Comparison of ENCODE assay signal across 8 mouse cellular contexts in genomic region chr10:81574081-81575056, GRCm38 (mm10). TPM values are rescaled to one million over a fixed set of nuclear protein-coding genes. Genes with fewer than 3 reads are reported as not detected.
DNase-seq lines count a peak whose midpoint lies in the region; ATAC-seq lines count a peak whose summit lies in the region.

TSS of gene Tle2 (plus strand) at chr10:81574561.

- intact Hi-C loops in left cerebral cortex, postnatal 25 days (cut with DNase I): no loop called here

- 16% methylated on average over 10 of the region's 10 CpGs for WGBS in forebrain, embryonic 16.5 days
- WGBS in neural tube, embryonic 15.5 days: 26% methylated on average over 10 of the region's 10 CpGs

- peak; percentile 62 for DNase-seq in cerebellum, adult 11 months
- DNase-seq in retina, postnatal 1 day: peak; percentile 43
- DNase-seq in retina, embryonic 14.5 days (ENCODE audit: low spot score): no peak
- no peak for DNase-seq in left cerebral cortex, postnatal 25 days (ENCODE audit: low spot score in 2 of 2)
- no peak for DNase-seq in ovary, postnatal 14 days (ENCODE audit: low spot score)

- peak within 1 kb of the TSS; percentile 71 for H3K4me2 ChIP-seq in forebrain, embryonic 16.5 days (ENCODE audit: low read length)
- peak within 1 kb of the TSS; percentile 80 for H3K4me2 ChIP-seq in neural tube, embryonic 15.5 days

- H3K36me3 ChIP-seq in forebrain, embryonic 16.5 days (ENCODE audit: control insufficient read depth, insufficient read depth): no peaks in the 10 kb centered on the region
- H3K36me3 ChIP-seq in neural tube, embryonic 15.5 days: no peaks in the 10 kb centered on the region

- peaks cover 40% of the 10 kb centered on the region for H3K4me1 ChIP-seq in forebrain, embryonic 16.5 days (replicated peaks; ENCODE audit: control insufficient read depth, insufficient read depth, low read length)
- H3K4me1 ChIP-seq in neural tube, embryonic 15.5 days: peaks cover 59% of the 10 kb centered on the region

- H3K9ac ChIP-seq in forebrain, embryonic 16.5 days (replicated peaks; ENCODE audit: low read depth, low read length): peak within 1 kb of the TSS; percentile 71
- peak within 1 kb of the TSS; percentile 67 for H3K9ac ChIP-seq in neural tube, embryonic 15.5 days (replicated peaks)

- H3K9me3 ChIP-seq in forebrain, embryonic 16.5 days (ENCODE audit: control insufficient read depth, low read length): no peaks in the 10 kb centered on the region
- no peaks in the 10 kb centered on the region for H3K9me3 ChIP-seq in neural tube, embryonic 15.5 days (replicated peaks)

- ATAC-seq in cerebellum, adult (ENCODE audit: insufficient number of reproducible peaks, low FRiP score, low TSS enrichment): no peak
- no peak for ATAC-seq in forebrain, embryonic 16.5 days
- ATAC-seq in neural tube, embryonic 15.5 days (ENCODE audit: low FRiP score): no peak

- H3K4me3 ChIP-seq in forebrain, embryonic 16.5 days (replicated peaks; ENCODE audit: low read length): peak within 1 kb of the TSS; percentile 71
- H3K4me3 ChIP-seq in neural tube, embryonic 15.5 days (replicated peaks): peak within 1 kb of the TSS; percentile 60

- peaks cover 35% of the 10 kb centered on the region for H3K27me3 ChIP-seq in forebrain, embryonic 16.5 days (replicated peaks; ENCODE audit: control insufficient read depth, insufficient read depth, low read length)
- peaks cover 56% of the 10 kb centered on the region for H3K27me3 ChIP-seq in neural tube, embryonic 15.5 days (replicated peaks)

- no peak within 1 kb of the TSS; the same call in 1 of the 2 replicates for H3K27ac ChIP-seq in forebrain, embryonic 16.5 days (ENCODE audit: low read length)
- H3K27ac ChIP-seq in neural tube, embryonic 15.5 days (replicated peaks): peak within 1 kb of the TSS; percentile 38; the same call in 1 of the 2 replicates

RNA-seq across cellular contexts. Expression of gene Tle2, which starts in this region (rescaled TPM):
- 27.1 and 32.6 TPM in 2 replicates for polyA plus RNA-seq in forebrain, embryonic 16.5 days (2015; fragmentation: Nextera tagmentation; extraction: Ambion mirVana)
- total RNA-seq in left cerebral cortex, postnatal 25 days (2021): 10 to 100 TPM; 28.8 to 30.3 TPM
- polyA plus RNA-seq in neural tube, embryonic 15.5 days (2015; fragmentation: Nextera tagmentation; extraction: Ambion mirVana): 41.8 and 49.9 TPM in 2 replicates

Comparison
In these comparisons a context has a peak if more than half of its experiments do, and no peak if none do; other contexts are left out.
1. DNase-seq: peak in cerebellum, adult 11 months (single experiment) and retina, postnatal 1 day (single experiment); none in retina, embryonic 14.5 days (single experiment), left cerebral cortex, postnatal 25 days (0 of 2) and ovary, postnatal 14 days (single experiment).